Mouse (Mus musculus): ENCODE measurements around the gene Cuta. TPM values are rescaled to one million over a fixed set of nuclear protein-coding genes. Genes with fewer than 3 reads are reported as not detected.
"Not testable (repeated sequence)": the region's sequence is repeated elsewhere in the genome, so short reads cannot be mapped to it uniquely, and the experiment has no call there.

Gene Cuta
- polyA plus RNA-seq, 1 experiment from 2014 or later: 152 TPM

GRCm38 (mm10) chr17:26933885-26934827 is 5.2 kb downstream of the Cuta start:
- H3K27ac ChIP-seq (replicated peaks): no peak overlapping the region
- ATAC-seq (ENCODE audit: extremely low read depth, insufficient number of reproducible peaks, low FRiP score, low TSS enrichment): no peak
- WGBS: 71% methylated on average over 16 of the region's 16 CpGs

GRCm38 (mm10) chr17:26933419-26933818 is 6.0 kb downstream of the Cuta start:
- Histone ChIP-seq H3K4me3 (peak overlapping the region; percentile 65), H3K9ac (peak overlapping the region; percentile 87), H3K27me3 (replicated peaks) (no peaks in the 10 kb centered on the region), H3K9me3 (no peaks in the 10 kb centered on the region), H3K27ac (replicated peaks) (peak overlapping the region; percentile 87), H3K4me1 (peaks cover 33% of the 10 kb centered on the region), H3K36me3 (peaks cover 70% of the 10 kb centered on the region), H3K4me2 (peak overlapping the region; percentile 87)
- 6% methylated on average over 13 of the region's 13 CpGs for WGBS
- 0 out of 2 replicates have a peak, but pooled peaks have one; percentile 8 for ATAC-seq (ENCODE audit: extremely low read depth, insufficient number of reproducible peaks, low FRiP score, low TSS enrichment)

More at GRCm38 (mm10) chr17:26933885-26934827, 5.2 kb downstream of the Cuta start:
- Histone ChIP-seq H3K27me3 (replicated peaks) (no peaks in the 10 kb centered on the region), H3K9me3 (no peaks in the 10 kb centered on the region), H3K4me3 (peak overlapping the region; percentile 65), H3K9ac (peak overlapping the region; percentile 87), H3K4me1 (peaks cover 35% of the 10 kb centered on the region), H3K4me2 (peak overlapping the region; percentile 87), H3K36me3 (peaks cover 63% of the 10 kb centered on the region)

DNA sequence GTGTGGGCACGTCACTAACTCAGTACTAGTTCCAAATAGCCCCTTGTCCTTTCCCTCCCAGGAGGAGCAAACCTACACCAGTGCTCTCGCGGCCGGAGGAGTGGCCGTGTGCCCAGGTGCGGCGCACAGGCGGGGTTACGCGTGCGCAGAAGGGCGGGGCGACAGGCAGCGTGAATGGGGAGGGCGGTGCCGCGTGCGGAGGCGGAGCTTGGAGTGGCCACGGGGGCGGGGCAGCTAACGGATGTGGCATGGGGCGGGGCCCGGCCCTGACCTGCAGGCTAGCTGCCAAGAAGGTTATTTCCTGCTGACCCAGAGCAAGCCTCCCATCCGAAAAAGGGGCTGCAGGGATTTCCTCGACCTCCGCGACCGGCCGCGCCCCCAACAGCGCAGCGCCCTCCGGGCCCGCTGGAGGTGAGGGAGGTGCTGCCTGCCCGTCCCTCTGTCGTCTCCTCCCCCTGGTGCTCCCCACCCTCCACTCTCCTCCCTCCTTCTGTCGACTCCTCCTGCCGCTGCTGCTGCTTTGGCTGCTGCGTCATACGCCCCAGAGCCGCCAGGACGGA is 6.5 kb downstream of the Cuta start, which contains the start of gene Phf1:
Phf1 (plus strand) TSS at position 214 of the 560 bp plus-strand sequence.
- Histone ChIP-seq H3K9me3 (no peaks in the 10 kb centered on the region), H3K4me2 (peak within 1 kb of the TSS; percentile 87), H3K4me1 (peaks cover 28% of the 10 kb centered on the region), H3K36me3 (peaks cover 74% of the 10 kb centered on the region), H3K27me3 (replicated peaks) (no peaks in the 10 kb centered on the region), H3K27ac (replicated peaks) (peak within 1 kb of the TSS; percentile 87), H3K9ac (peak within 1 kb of the TSS; percentile 87), H3K4me3 (peak within 1 kb of the TSS; percentile 65)
- ATAC-seq (ENCODE audit: extremely low read depth, insufficient number of reproducible peaks, low FRiP score, low TSS enrichment): peak; percentile 86
- under 1% methylated on average over 43 of the region's 43 CpGs for WGBS

- Histone ChIP-seq H3K4me1 (peaks cover 19% of the 10 kb centered on the region), H3K36me3 (peaks cover 75% of the 10 kb centered on the region)
- WGBS: 67% methylated on average over 7 of the region's 7 CpGs
- not testable (repeated sequence) for H3K27me3 ChIP-seq (replicated peaks); H3K9me3 ChIP-seq; H3K27ac ChIP-seq (replicated peaks); H3K4me2 ChIP-seq; H3K9ac ChIP-seq; H3K4me3 ChIP-seq; ATAC-seq (ENCODE audit: extremely low read depth, insufficient number of reproducible peaks, low FRiP score, low TSS enrichment)
Observed at GRCm38 (mm10) chr17:26931795-26932194, 7.6 kb downstream of the Cuta start.

DNA sequence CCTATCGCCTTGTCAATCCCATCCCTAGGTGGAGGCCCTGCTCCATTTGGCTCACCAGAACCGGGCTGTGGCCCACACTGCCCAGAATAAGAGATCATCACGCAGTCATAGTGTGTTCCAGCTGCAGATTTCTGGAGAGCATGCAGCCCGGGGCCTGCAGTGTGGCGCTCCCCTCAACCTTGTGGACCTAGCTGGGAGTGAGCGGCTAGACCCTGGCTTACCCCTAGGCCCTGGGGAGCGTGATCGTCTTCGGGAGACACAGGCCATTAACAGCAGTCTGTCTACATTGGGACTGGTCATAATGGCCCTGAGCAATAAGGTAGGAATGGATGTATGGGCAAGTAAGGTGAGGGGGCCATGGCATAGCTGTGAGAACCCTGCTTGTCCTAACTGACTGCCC is 14.0 kb downstream of the Cuta start:
- H3K27me3 ChIP-seq (replicated peaks); H3K4me3 ChIP-seq; H3K4me1 ChIP-seq; H3K9me3 ChIP-seq; H3K27ac ChIP-seq (replicated peaks); ATAC-seq (ENCODE audit: extremely low read depth, insufficient number of reproducible peaks, low FRiP score, low TSS enrichment); H3K9ac ChIP-seq; H3K4me2 ChIP-seq: not testable (repeated sequence)
- H3K36me3 ChIP-seq: peaks cover 81% of the 10 kb centered on the region
- WGBS: 94% methylated on average over 9 of the region's 9 CpGs

- not testable (repeated sequence) for H3K9ac ChIP-seq; H3K4me2 ChIP-seq; H3K4me3 ChIP-seq; ATAC-seq (ENCODE audit: extremely low read depth, insufficient number of reproducible peaks, low FRiP score, low TSS enrichment); H3K27ac ChIP-seq (replicated peaks); H3K27me3 ChIP-seq (replicated peaks); H3K9me3 ChIP-seq
- H3K4me1 ChIP-seq: peaks cover 16% of the 10 kb centered on the region
- peaks cover 56% of the 10 kb centered on the region for H3K36me3 ChIP-seq
- WGBS: 87% methylated on average over 6 of the region's 6 CpGs
Observed at GRCm38 (mm10) chr17:26922368-26922767, 17.0 kb downstream of the Cuta start.

GRCm38 (mm10) chr17:26919516-26919915 is 19.9 kb downstream of the Cuta start:
- H3K9me3 ChIP-seq; H3K4me3 ChIP-seq; H3K27ac ChIP-seq (replicated peaks); H3K27me3 ChIP-seq (replicated peaks); ATAC-seq (ENCODE audit: extremely low read depth, insufficient number of reproducible peaks, low FRiP score, low TSS enrichment); H3K4me2 ChIP-seq: not testable (repeated sequence)
- Histone ChIP-seq H3K36me3 (peaks cover 32% of the 10 kb centered on the region), H3K9ac (0 out of 2 replicates have a peak overlapping the region, but pooled peaks have one; percentile 37), H3K4me1 (peaks cover 16% of the 10 kb centered on the region)
- 41% methylated on average over 2 of the region's 2 CpGs for WGBS

DNA sequence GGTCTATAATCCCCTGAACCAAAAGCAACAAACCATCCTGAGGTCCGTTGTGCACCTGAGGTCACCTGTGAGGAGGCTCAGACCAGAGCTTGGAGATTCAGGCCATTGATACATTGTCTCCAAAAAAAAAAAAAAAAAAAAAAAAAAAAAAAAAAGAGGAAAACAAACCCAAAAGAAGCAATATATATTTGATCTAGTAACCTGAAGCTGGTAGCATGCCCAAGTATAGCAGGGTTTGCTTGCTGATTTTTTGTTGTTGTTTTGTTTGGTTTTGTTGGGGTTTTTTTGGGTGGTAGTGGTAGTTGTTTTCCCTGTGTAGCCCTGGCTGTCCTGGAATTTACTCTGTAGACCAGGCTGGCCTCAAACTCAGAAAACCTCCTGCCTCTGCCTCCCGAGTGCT is 21.0 kb downstream of the Cuta start:
- H3K27me3 ChIP-seq (replicated peaks): no peaks in the 10 kb centered on the region
- H3K36me3 ChIP-seq: peaks cover 23% of the 10 kb centered on the region
- no peak overlapping the region for H3K27ac ChIP-seq (replicated peaks)
- ATAC-seq (ENCODE audit: extremely low read depth, insufficient number of reproducible peaks, low FRiP score, low TSS enrichment): no peak
- WGBS: 67% methylated on average over 2 of the region's 2 CpGs
- 0 out of 2 replicates have a peak, but pooled peaks cover 5% of the 10 kb centered on the region for H3K9me3 ChIP-seq
- peak overlapping the region; percentile 74 for H3K4me2 ChIP-seq
- peaks cover 16% of the 10 kb centered on the region for H3K4me1 ChIP-seq
- peak overlapping the region; percentile 89 for H3K9ac ChIP-seq
- H3K4me3 ChIP-seq: peak overlapping the region; percentile 86

DNA sequence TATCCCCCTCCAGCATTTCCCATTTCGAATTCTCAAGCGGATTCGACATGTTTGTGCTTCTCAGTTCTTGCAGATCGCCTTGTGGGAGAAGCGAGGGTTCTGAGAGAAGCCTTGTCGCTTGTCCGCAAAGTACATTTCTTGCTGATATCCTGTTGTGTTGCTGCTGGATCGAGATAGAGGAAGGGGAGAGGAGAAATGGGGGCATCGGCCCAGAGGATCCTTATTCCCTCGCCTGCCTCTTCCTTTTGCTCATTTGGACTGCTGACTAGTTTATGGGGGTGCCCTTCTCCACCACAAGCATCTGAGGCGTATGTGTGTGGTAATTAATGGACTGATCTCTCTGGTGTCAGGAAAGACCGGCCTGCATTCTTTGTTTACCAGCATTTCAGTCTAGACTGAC is 21.8 kb downstream of the Cuta start:
- peaks cover 19% of the 10 kb centered on the region for H3K36me3 ChIP-seq
- H3K27ac ChIP-seq (replicated peaks): peak overlapping the region; percentile 85
- H3K4me2 ChIP-seq: peak overlapping the region; percentile 74
- peak overlapping the region; percentile 86 for H3K4me3 ChIP-seq
- WGBS: 2% methylated on average over 12 of the region's 12 CpGs
- not testable (repeated sequence) for ATAC-seq (ENCODE audit: extremely low read depth, insufficient number of reproducible peaks, low FRiP score, low TSS enrichment); H3K9me3 ChIP-seq; H3K27me3 ChIP-seq (replicated peaks)
- peak overlapping the region; percentile 89 for H3K9ac ChIP-seq
- H3K4me1 ChIP-seq: peaks cover 16% of the 10 kb centered on the region

- Histone ChIP-seq H3K4me1 (peaks cover 16% of the 10 kb centered on the region), H3K27ac (replicated peaks) (peak within 1 kb of the TSS; percentile 85), H3K4me3 (peak within 1 kb of the TSS; percentile 86), H3K9me3 (0 out of 2 replicates have a peak, but pooled peaks cover 5% of the 10 kb centered on the region), H3K9ac (peak within 1 kb of the TSS; percentile 89), H3K36me3 (peaks cover 19% of the 10 kb centered on the region), H3K4me2 (peak within 1 kb of the TSS; percentile 74), H3K27me3 (replicated peaks) (no peaks in the 10 kb centered on the region)
- peak; percentile 97 for ATAC-seq (ENCODE audit: extremely low read depth, insufficient number of reproducible peaks, low FRiP score, low TSS enrichment)
- WGBS: under 1% methylated on average over 66 of the region's 72 CpGs
Observed at GRCm38 (mm10) chr17:26916711-26917482, 22.5 kb downstream of the Cuta start, which contains the start of gene Kifc5b. Kifc5b (plus strand) TSS chr17:26917091.

DNA sequence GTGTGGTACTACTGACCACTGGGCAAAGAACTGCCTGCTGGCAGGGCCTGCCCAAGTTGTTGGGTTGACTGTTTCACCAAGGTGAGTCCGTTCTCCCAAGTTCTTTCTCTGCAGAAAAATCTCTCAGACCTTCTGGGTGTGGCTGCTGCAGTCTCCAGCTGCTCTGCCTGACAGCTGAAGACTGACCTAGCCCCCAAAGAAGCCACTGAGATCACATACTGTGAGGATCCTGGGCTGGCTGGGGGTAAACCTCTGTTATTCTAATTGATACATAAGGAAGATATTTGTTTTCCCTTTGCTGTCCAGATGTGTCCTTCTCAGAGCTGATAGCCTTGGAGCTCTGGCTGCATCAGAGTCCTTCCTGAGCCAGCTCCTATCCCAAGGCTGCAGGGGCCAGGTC is 24.1 kb downstream of the Cuta start:
- no peaks in the 10 kb centered on the region for H3K27me3 ChIP-seq (replicated peaks)
- H3K4me1 ChIP-seq: peaks cover 16% of the 10 kb centered on the region
- ATAC-seq (ENCODE audit: extremely low read depth, insufficient number of reproducible peaks, low FRiP score, low TSS enrichment): no peak
- no peak overlapping the region for H3K9ac ChIP-seq
- 0 out of 2 replicates have a peak, but pooled peaks cover 5% of the 10 kb centered on the region for H3K9me3 ChIP-seq
- H3K27ac ChIP-seq (replicated peaks): no peak overlapping the region
- H3K4me3 ChIP-seq: no peak overlapping the region
- H3K36me3 ChIP-seq: peaks cover 3% of the 10 kb centered on the region; the same call in 1 of the 2 replicates
- H3K4me2 ChIP-seq: no peak overlapping the region
- WGBS: 42% methylated on average over 1 of the region's 1 CpGs

Measured in heart, embryonic 13.5 days (tissue).